Mouse (Mus musculus): Measurements from ENCODE around the gene Isoc2a. TPM values are rescaled to one million over a fixed set of nuclear protein-coding genes. Genes with fewer than 3 reads are reported as not detected.

The Isoc2a gene
- polyA plus RNA-seq, 1 experiment from 2014 or later: 0.72 TPM

GRCm38 (mm10) chr7:4923586-4924364, 46.8 kb downstream of the Isoc2a start:
- Histone ChIP-seq H3K4me3 (replicated peaks; ENCODE audit: low read depth, low read length) (peak overlapping the region; percentile 21), H3K9me3 (replicated peaks; ENCODE audit: low read length) (no peaks in the 10 kb centered on the region), H3K4me1 (replicated peaks; ENCODE audit: insufficient read depth, low read length) (peaks cover 28% of the 10 kb centered on the region), H3K36me3 (ENCODE audit: insufficient read depth, low read length) (peaks cover 19% of the 10 kb centered on the region), H3K27ac (peak overlapping the region; percentile 77), H3K4me2 (ENCODE audit: low read length) (peak overlapping the region; percentile 62), H3K27me3 (ENCODE audit: insufficient read depth, low read length) (no peaks in the 10 kb centered on the region), H3K9ac (ENCODE audit: low read depth, low read length) (peak overlapping the region; percentile 50; the same call in 1 of the 2 replicates)
- TF ChIP-seq CTCF (IDR thresholded peaks at IDR 0.05; ENCODE audit: low read depth): peak; percentile 61
- 5% methylated on average over 37 of the region's 37 CpGs for WGBS
- no peak for ATAC-seq (replicated peaks; ENCODE audit: low FRiP score, low read depth)
- peak; percentile 59 for DNase-seq (ENCODE audit: low spot score)

GRCm38 (mm10) chr7:4924483-4924882, 47.5 kb downstream of the Isoc2a start:
- DNase-seq (ENCODE audit: low spot score): no peak
- Histone ChIP-seq H3K27me3 (ENCODE audit: insufficient read depth, low read length) (no peaks in the 10 kb centered on the region), H3K36me3 (ENCODE audit: insufficient read depth, low read length) (peaks cover 14% of the 10 kb centered on the region), H3K9me3 (replicated peaks; ENCODE audit: low read length) (no peaks in the 10 kb centered on the region), H3K4me2 (ENCODE audit: low read length) (peak overlapping the region; percentile 62), H3K4me3 (replicated peaks; ENCODE audit: low read depth, low read length) (0 out of 2 replicates have a peak overlapping the region, but pooled peaks have one; percentile 21), H3K27ac (peak overlapping the region; percentile 77), H3K9ac (ENCODE audit: low read depth, low read length) (no peak overlapping the region), H3K4me1 (replicated peaks; ENCODE audit: insufficient read depth, low read length) (peaks cover 28% of the 10 kb centered on the region)
- WGBS: 1% methylated on average over 4 of the region's 4 CpGs
- TF ChIP-seq CTCF (IDR thresholded peaks at IDR 0.05; ENCODE audit: low read depth): peak; percentile 15; the same call in 1 of the 2 replicates
- ATAC-seq (replicated peaks; ENCODE audit: low FRiP score, low read depth): no peak

DNA sequence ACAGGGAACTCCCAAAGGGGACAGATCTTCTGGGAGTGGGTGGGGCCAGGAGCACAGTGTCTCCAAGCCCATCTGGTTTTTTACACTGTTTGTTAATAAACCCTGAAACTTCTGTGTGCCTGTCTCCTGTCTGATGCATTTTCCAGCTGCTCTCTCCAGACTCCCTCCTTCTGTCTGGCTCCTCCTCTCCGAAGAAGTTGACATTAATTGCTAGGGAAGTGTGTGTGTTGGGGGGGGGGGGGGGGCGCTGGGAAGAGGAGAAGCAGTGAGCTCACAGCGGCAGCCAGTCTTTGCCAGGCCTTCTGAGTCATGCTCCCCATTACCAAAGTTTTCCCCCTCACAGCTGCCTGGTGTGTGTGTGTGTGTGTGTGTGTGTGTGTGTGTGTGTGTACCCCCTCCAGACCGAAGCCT, 47.9 kb downstream of the Isoc2a start:
- peak; percentile 96 for DNase-seq (ENCODE audit: low spot score)
- peaks cover 28% of the 10 kb centered on the region for H3K4me1 ChIP-seq (replicated peaks; ENCODE audit: insufficient read depth, low read length)

GRCm38 (mm10) chr7:4925441-4926381, 48.8 kb downstream of the Isoc2a start, which contains the start of gene Ssc5d:
Ssc5d (plus strand) TSS chr7:4925785.
- H3K4me3 ChIP-seq (replicated peaks; ENCODE audit: low read depth, low read length): no peak within 1 kb of the TSS
- 3% methylated on average over 6 of the region's 6 CpGs for WGBS

More for the DNA sequence above, 47.9 kb downstream of the Isoc2a start:
- WGBS: 7% methylated on average over 3 of the region's 4 CpGs
- H3K4me3 ChIP-seq (replicated peaks; ENCODE audit: low read depth, low read length): no peak overlapping the region
- peak; percentile 33; the same call in 1 of the 2 replicates for ATAC-seq (replicated peaks; ENCODE audit: low FRiP score, low read depth)
- no peaks in the 10 kb centered on the region for H3K9me3 ChIP-seq (replicated peaks; ENCODE audit: low read length)
- H3K27me3 ChIP-seq (ENCODE audit: insufficient read depth, low read length): no peaks in the 10 kb centered on the region
- H3K36me3 ChIP-seq (ENCODE audit: insufficient read depth, low read length): peaks cover 10% of the 10 kb centered on the region
- peak overlapping the region; percentile 77 for H3K27ac ChIP-seq
- H3K9ac ChIP-seq (ENCODE audit: low read depth, low read length): no peak overlapping the region
- TF ChIP-seq CTCF (IDR thresholded peaks at IDR 0.05; ENCODE audit: low read depth): no peak
- H3K4me2 ChIP-seq (ENCODE audit: low read length): peak overlapping the region; percentile 62; the same call in 1 of the 2 replicates

GRCm38 (mm10) chr7:4926849-4927248, 49.9 kb downstream of the Isoc2a start:
- no peak for TF ChIP-seq CTCF (IDR thresholded peaks at IDR 0.05; ENCODE audit: low read depth)

More at GRCm38 (mm10) chr7:4925441-4926381, 48.8 kb downstream of the Isoc2a start, which contains the start of gene Ssc5d:
- Histone ChIP-seq H3K4me1 (replicated peaks; ENCODE audit: insufficient read depth, low read length) (peaks cover 28% of the 10 kb centered on the region), H3K27me3 (ENCODE audit: insufficient read depth, low read length) (no peaks in the 10 kb centered on the region), H3K9ac (ENCODE audit: low read depth, low read length) (0 out of 2 replicates have a peak within 1 kb of the TSS, but pooled peaks have one; percentile 2), H3K27ac (peak within 1 kb of the TSS; percentile 77), H3K9me3 (replicated peaks; ENCODE audit: low read length) (no peaks in the 10 kb centered on the region), H3K36me3 (ENCODE audit: insufficient read depth, low read length) (0 out of 2 replicates have a peak, but pooled peaks cover 2% of the 10 kb centered on the region), H3K4me2 (ENCODE audit: low read length) (peak within 1 kb of the TSS; percentile 62; the same call in 1 of the 2 replicates)
- peak; percentile 34 for ATAC-seq (replicated peaks; ENCODE audit: low FRiP score, low read depth)
- DNase-seq (ENCODE audit: low spot score): peak; percentile 72
- TF ChIP-seq CTCF (IDR thresholded peaks at IDR 0.05; ENCODE audit: low read depth): no peak

GRCm38 (mm10) chr7:4927711-4928110, 50.8 kb downstream of the Isoc2a start:
- H3K36me3 ChIP-seq (ENCODE audit: insufficient read depth, low read length): no peaks in the 10 kb centered on the region
- peak; percentile 25 for DNase-seq (ENCODE audit: low spot score)

More at GRCm38 (mm10) chr7:4926849-4927248, 49.9 kb downstream of the Isoc2a start:
- WGBS: 70% methylated on average over 16 of the region's 16 CpGs
- Histone ChIP-seq H3K4me1 (replicated peaks; ENCODE audit: insufficient read depth, low read length) (peaks cover 28% of the 10 kb centered on the region), H3K4me2 (ENCODE audit: low read length) (no peak overlapping the region), H3K9ac (ENCODE audit: low read depth, low read length) (no peak overlapping the region), H3K27me3 (ENCODE audit: insufficient read depth, low read length) (no peaks in the 10 kb centered on the region), H3K9me3 (replicated peaks; ENCODE audit: low read length) (no peaks in the 10 kb centered on the region), H3K27ac (no peak overlapping the region), H3K4me3 (replicated peaks; ENCODE audit: low read depth, low read length) (no peak overlapping the region), H3K36me3 (ENCODE audit: insufficient read depth, low read length) (no peaks in the 10 kb centered on the region)
- DNase-seq (ENCODE audit: low spot score) (no peak), ATAC-seq (replicated peaks; ENCODE audit: low FRiP score, low read depth) (no peak)

More at GRCm38 (mm10) chr7:4927711-4928110, 50.8 kb downstream of the Isoc2a start:
- 51% methylated on average over 8 of the region's 8 CpGs for whole genome bisulfite sequencing
- H3K9ac ChIP-seq (ENCODE audit: low read depth, low read length): no peak overlapping the region
- H3K9me3 ChIP-seq (replicated peaks; ENCODE audit: low read length): no peaks in the 10 kb centered on the region
- no peak overlapping the region for H3K4me3 ChIP-seq (replicated peaks; ENCODE audit: low read depth, low read length)
- no peak overlapping the region for H3K4me2 ChIP-seq (ENCODE audit: low read length)
- H3K27me3 ChIP-seq (ENCODE audit: insufficient read depth, low read length): no peaks in the 10 kb centered on the region
- peaks cover 25% of the 10 kb centered on the region for H3K4me1 ChIP-seq (replicated peaks; ENCODE audit: insufficient read depth, low read length)
- no peak for ATAC-seq (replicated peaks; ENCODE audit: low FRiP score, low read depth)
- TF ChIP-seq CTCF (IDR thresholded peaks at IDR 0.05; ENCODE audit: low read depth): no peak
- H3K27ac ChIP-seq: no peak overlapping the region

Measured in kidney, postnatal 0 days (tissue).